8 mouse cellular contexts compared by ENCODE assay signal in genomic region chr7:57591578-57592431, GRCm38 (mm10).
A peak's percentile ranks its signal among the peaks of the same experiment; 100 is the strongest.
DNase-seq lines count a peak whose midpoint lies in the region; ATAC-seq and TF ChIP-seq lines count a peak whose summit lies in the region.

No protein-coding gene starts in this region.

- H3K27ac ChIP-seq in ES-E14 (ENCODE audit: insufficient read depth, low read depth, low read length, poor library complexity, severe bottlenecking): no peak overlapping the region
- no peak overlapping the region for H3K27ac ChIP-seq in embryonic facial prominence, embryonic 10.5 days (replicated peaks)

- H3K9ac ChIP-seq in ES-E14 (ENCODE audit: insufficient read depth, low read depth, low read length, poor library complexity, severe bottlenecking): peak overlapping the region; percentile 82

- peaks cover 41% of the 10 kb centered on the region for H3K27me3 ChIP-seq in embryonic facial prominence, embryonic 10.5 days (replicated peaks; ENCODE audit: low read depth, poor library complexity, severe bottlenecking)

- WGBS in embryonic facial prominence, embryonic 10.5 days: under 1% methylated on average over 56 of the region's 56 CpGs

- peaks cover 0 to 2% of the 10 kb centered on the region in 2 experiments; a peak in 1 of 4 replicates for H3K4me1 ChIP-seq in ES-E14 (ENCODE audit: control insufficient read depth in 2 of 2, insufficient read depth in 2 of 2, low read length in 2 of 2, poor library complexity in 1 of 2)
- peaks cover 15% of the 10 kb centered on the region for H3K4me1 ChIP-seq in embryonic facial prominence, embryonic 10.5 days

- 0 out of 2 replicates have a peak, but pooled peaks have one; percentile 57 for ATAC-seq in megakaryocyte-erythroid progenitor cell, adult 5-6 weeks (replicated peaks; ENCODE audit: low FRiP score, low TSS enrichment, poor library complexity, severe bottlenecking)
- no peak for ATAC-seq in erythroblast, adult 5-6 weeks (replicated peaks; ENCODE audit: low FRiP score, poor library complexity, severe bottlenecking)

- DNase-seq in ES-E14 (ENCODE audit: low read depth, low spot score): peak; percentile 50
- peak; percentile 77 for DNase-seq in adrenal gland, adult 2 months
- peak; percentile 86 for DNase-seq in embryonic facial prominence, embryonic 10.5 days (ENCODE audit: low spot score)
- DNase-seq in heart, postnatal 14 days: peak; percentile 35 to 56
- DNase-seq in layer of hippocampus, postnatal 10 days (ENCODE audit: low spot score in 2 of 2): peak; percentile 42 to 61
- DNase-seq in right cerebral cortex, postnatal 25 days: peak; percentile 60

- H3K9me3 ChIP-seq in ES-E14 (ENCODE audit: control insufficient read depth, insufficient read depth, low read depth, low read length): no peaks in the 10 kb centered on the region
- H3K9me3 ChIP-seq in embryonic facial prominence, embryonic 10.5 days: no peaks in the 10 kb centered on the region

- intact Hi-C loops in heart, postnatal 14 days (cut with DNase I): no loop called here

- in situ Hi-C loops in ES-E14 (cut with MboI; ENCODE audit: low sequenced_read_pairs in 2 of 2, unreplicated experiment in 2 of 2): no loop called here

- H3K36me3 ChIP-seq in ES-E14 (ENCODE audit: control insufficient read depth, insufficient read depth, low read length, poor library complexity, severe bottlenecking): no peaks in the 10 kb centered on the region
- no peaks in the 10 kb centered on the region for H3K36me3 ChIP-seq in embryonic facial prominence, embryonic 10.5 days (replicated peaks)

- H3K4me3 ChIP-seq in ES-E14 (ENCODE audit: insufficient read depth in 1 of 2, low read depth in 1 of 2, low read length in 2 of 2, poor library complexity in 1 of 2, severe bottlenecking in 1 of 2): peak overlapping the region; percentile 84 to 91
- H3K4me3 ChIP-seq in embryonic facial prominence, embryonic 10.5 days: peak overlapping the region; percentile 81

TF ChIP-seq in ES-E14, 5 proteins besides CTCF, POLR2A, EP300 and RAD21:
- TF ChIP-seq HCFC1 (IDR thresholded peaks at IDR 0.05; ENCODE audit: borderline replicate concordance, insufficient read depth, low read length) (0 out of 2 replicates have a peak, but pooled peaks have one; percentile 35), MAFK (IDR thresholded peaks at IDR 0.05; ENCODE audit: insufficient read depth, low read depth, low read length) (no peak), ZC3H11A (IDR thresholded peaks at IDR 0.05; ENCODE audit: borderline replicate concordance, low read depth, low read length) (no peak)
